Mouse (Mus musculus) cerebellum, adult (tissue): ENCODE results near the gene Pygb.

ENCODE experiments used
- ATAC-seq: cut with Nextera tagmentation; 2 replicates; pipeline ENCODE4 v1.9.2; 2017; ENCODE audit warnings: mild to moderate bottlenecking, moderate library complexity, mixed read lengths; ENCODE audit not compliant: insufficient number of reproducible peaks, low FRiP score, low TSS enrichment

The Pygb gene

DNA sequence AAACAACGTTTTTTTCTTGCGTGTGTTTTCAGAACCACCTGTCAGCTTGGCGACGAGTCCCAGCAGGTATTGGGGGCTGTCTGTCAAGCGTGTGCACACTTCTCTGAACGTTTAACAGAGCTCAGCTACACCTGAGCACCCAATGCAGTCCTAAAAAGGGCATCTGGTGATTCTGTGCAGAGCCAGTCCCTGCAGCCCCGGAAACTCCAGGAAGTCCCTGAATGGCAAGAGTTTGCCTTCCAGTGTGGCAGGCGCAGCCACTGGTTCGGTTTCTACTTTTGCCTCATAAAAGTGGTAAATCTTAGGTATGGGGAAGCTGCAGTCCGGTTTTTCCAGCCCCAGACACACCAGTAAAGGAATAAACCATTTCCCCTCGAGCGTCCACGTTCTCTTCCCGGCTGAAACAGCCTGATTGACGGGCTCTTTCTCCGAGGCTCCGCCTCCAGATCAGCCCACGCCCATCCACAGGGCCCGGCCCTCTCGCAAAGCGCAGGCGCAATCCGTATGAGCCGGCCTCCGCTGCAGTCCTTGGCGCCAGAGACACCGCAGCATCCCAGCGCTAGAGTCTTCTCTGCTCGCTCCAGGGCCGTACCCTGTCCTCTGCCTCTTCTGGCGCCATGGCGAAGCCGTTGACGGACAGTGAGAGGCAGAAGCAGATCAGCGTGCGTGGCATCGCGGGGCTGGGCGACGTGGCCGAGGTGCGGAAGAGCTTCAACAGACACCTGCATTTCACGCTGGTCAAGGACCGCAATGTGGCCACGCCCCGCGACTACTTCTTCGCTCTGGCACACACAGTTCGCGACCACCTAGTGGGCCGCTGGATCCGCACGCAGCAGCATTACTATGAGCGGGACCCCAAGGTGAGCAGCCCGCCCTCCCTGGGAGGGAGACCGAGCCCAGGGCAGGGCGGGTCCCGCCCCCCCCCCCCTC, at the start of gene Pygb:
Gene Pygb (plus strand): TSS at position 485 of the 930 bp plus-strand sequence.
- ATAC-seq, result peak; percentile 96

DNA sequence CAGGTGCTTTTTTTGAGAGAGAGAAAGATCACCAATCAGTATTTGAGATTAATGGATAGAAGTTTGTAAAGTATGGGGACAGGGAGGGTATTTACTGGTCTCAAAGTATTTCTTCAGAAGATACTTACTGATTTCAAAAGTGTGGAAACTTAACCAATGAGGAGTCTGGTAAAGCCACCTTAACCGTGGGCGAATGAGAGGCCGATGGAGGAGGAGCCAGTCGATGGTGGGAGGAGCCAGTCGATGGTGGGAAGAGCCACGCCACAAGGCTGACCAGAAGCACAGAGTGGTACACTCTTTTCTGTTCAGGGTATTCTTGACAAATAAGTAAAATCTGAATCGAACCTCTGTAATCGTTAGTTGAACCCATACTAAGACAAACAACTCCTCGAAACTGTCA, 48.7 kb upstream of the Pygb start:
- no peak for ATAC-seq

DNA sequence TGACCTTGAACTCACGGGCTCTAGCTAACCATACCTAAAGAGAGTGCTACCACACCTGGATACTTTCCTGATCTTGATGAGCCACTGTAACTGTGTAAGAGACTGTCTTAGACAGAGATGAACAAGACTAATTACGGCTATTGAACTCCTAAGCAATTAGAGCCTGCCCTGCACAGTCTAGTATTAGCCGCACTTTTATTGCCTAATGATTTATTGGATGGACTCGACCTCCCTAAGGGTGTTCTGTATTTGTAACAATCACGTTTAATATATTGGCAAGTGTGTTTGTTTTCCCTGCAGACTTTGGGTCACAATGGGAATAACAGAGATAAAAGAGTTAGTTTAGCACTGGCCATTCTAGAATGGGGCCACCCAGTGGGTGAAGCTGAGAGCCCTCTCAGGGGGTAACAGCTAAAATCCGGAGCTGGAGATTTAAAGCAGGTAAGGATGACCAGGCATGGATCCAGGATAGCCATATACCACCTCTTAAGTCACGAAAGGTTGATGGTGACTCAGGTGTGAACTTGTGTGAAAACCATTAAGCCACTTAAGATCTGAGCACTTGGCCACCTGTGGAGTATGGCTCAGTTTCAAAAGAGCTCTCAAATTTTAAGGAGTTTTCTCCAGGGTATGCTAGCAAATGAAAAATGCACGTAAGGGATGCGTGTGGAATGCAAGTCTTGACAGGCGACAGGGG, 46.2 kb upstream of the Pygb start:
- ATAC-seq, result no peak

DNA sequence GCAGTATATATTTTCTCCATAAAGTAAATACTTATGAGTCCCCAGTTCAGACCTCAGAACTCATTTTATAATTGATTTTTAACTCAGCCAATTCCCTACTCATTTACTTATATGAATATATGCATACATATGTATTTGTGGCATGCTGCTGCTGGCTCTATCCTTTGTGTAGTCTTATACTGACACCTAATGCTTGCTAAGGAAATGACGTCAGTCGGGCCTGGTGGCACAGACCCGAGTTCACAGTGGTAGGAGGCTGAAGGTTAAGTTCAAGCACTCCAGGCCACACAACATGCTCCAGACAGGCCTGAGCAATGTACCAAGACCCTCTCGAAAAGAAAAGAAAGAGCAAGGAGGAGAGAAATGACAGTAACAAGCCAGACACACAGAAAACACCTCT, 45.1 kb upstream of the Pygb start:
- no peak for ATAC-seq

DNA sequence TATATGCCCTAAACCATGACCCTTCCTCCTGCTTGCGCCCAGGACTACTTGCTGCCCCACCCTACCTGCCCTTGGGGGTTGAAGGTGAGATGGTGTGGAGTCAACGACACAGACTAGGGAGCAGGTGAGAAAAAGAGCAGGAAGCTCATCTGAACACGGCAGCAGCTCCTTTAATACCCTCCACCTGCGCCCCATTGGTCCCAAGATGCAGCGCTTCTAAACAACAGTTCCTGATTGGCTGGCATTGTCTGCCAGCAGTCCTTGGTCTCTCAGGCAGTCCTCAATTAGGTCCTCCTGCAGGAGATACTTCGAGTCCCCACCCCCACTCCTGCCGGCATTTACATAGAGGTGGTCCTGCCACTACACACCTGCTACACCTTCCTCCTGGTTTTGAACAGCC, 41.5 kb upstream of the Pygb start:
- no peak for ATAC-seq

DNA sequence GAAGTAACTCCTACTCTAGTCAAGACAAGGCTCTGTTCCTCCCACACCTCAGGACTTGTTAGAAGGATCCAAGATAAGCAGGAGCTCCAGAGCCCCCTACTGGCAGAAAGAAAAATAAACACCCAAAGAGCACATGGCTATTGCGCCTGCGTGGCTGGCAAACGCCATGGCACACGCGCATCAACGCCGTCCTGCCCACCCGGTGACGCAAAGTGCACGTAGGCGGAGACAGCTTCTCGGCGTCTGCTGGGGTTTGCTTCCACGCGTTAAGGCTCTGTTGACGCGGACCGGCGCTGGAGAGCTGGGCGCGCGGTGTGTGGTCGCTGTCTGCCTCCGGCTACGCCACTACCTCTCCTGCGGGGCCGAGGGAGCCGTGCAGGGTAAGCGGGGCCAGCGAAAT, 37.7 kb upstream of the Pygb start, which contains the start of gene Entpd6:
Gene Entpd6 (plus strand): TSS at position 189 of the 400 bp plus-strand sequence.
- peak; percentile 93 for ATAC-seq

DNA sequence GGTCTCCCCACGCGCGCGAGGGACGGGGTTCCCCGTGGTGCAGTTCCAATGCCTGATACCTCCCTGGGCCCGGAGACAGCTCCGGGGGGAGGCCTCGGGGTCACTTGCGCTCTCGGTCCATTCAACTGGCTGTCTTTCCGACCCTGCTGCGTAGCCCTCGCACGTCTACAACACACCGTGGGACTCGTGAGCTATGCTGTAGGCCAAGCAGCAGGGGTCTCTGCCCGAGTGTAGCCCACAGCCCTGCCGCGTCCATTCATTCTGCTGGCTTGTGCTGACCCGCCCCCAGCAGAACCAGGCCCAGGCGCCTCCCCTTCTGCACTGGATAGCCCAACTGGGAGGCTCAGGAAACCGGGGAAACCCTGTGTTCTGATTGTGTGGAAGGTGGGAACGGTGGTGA, 37.3 kb upstream of the Pygb start:
- peak; percentile 36; the same call in 1 of the 2 replicates for ATAC-seq

DNA sequence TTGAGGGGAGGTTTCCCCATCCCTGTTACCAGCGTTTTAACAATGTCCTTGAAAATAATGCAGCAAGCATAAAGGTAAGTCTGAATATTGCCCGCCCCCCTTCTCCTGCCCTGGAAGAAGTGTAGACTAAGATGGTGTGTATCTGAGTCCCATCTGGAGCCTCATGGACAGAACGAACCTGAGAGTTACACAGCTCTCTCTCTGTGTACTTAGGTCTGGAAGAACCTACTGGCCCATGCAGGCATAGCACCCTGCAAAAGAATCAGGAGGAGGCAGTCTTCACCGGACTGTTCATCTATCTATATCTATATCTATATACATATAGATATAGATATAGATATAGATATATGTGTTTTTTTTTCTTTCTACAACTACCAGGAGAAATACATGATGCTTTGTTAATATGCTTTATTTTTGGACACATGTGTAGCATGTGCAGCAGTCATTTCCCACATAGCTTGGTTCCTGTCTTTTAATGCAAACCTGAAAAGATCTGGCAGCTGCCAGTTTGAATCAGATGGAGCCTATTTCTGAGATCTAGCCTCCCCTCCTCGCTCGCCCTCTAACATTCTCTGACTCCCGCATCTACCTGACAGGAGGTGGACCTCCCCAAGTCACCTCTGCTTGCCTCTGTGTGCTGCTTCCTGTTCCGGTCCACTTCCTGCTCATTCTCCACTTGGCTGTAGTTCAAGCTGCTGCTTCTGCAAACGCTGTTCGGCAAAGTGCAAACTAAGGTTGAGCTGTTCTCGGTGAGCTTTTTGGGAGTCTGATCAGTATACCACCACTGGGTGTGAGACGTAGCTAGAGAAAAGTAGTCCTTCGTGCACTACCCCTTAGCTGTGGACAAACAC, 36.2 kb upstream of the Pygb start:
- ATAC-seq, result no peak

DNA sequence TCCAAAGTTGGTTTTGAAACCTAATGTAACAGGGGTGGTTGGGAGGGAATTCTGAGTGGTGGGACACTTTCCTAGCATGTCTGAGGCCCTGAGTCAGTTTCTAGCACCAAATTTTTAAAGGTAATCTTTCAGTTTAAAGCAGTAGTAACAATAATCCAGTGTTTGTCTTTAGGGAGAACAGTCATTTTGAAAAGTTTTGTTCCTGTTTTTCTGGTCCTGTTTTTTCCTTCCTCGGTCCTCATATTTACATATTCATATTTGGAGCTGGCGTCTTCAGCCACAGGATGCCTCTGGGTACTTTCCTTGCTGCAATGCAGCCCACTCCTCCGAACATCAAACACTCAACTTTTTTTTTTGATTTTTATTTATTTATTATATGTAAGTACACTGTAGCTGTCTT, 31.5 kb upstream of the Pygb start:
- no peak for ATAC-seq

DNA sequence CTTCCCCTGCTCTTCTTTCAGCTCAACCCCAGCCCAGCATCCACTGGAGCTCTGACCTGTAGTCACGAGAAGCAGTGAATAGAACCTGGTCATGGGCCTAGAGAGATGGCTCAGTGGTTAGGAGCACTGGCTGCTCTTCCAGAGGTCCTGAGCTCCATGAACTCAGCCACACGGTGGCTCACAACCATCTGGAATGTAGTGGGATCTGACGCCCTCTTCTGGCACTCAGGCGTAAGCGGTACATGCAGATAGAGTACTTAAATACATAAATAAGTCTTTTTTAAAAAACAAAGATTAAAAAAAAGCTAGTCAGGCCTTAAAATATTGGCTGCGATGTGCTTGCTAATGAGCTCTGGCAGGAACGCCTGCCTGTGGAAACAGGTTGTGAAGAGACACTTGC, 25.1 kb upstream of the Pygb start:
- ATAC-seq, result no peak

DNA sequence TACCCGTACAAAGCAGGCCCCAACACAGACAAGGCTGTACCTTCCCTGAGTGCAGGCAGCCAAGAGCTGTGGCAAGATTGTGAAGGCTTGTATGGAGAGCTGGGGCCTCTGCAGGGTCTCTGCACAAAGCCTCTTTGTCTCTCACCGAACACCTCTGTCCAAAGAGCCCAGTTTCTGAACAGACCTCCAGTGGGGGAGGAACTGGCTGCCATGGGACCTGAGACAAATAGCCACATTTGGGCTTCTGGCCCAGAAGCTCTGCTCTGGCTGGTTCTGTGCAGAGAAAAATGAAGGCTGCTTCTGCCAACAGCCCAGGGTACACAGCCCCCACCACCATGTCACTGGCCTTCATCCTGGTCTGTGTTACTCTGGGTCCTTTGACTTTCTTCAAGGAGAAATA, 20.9 kb upstream of the Pygb start:
- 0 out of 2 replicates have a peak, but pooled peaks have one; percentile 40 for ATAC-seq

DNA sequence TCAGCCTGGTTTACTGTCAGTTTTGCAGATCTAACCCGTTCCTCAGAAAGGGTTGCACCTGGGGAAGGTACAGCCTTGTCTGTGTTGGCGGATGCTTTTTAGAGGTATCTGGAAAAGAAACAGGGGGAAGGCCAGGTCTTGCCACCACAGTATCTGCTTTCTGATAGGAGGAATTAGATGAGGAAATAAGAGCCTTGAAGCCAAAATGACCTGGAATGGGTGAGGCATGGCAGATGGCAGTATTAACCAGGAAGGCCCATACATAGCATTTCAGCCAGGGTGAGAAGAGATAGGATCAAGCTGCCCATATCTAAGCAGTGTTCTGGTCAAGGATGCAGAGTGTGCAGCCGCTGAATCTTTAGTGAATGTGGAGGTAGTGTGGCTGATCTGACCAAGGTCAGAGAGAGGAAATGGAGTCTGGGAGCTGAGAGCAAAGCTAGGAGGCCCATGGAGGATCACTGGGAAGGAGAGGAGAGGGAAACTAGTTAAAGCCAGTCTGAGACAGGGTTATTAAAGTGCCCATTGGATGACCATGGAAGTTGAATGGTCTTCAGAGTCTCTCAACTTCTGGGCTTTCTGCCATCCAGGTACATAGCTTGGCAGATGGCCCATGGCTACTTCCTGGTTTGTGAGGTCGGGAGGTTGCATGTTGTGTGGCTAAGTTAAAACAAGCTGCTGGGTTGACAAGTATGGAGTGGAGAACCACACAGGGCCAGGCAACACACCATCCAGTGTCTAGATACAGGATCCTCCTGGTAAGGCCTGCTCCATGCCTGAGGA, 20.3 kb upstream of the Pygb start:
- peak; percentile 62 for ATAC-seq

DNA sequence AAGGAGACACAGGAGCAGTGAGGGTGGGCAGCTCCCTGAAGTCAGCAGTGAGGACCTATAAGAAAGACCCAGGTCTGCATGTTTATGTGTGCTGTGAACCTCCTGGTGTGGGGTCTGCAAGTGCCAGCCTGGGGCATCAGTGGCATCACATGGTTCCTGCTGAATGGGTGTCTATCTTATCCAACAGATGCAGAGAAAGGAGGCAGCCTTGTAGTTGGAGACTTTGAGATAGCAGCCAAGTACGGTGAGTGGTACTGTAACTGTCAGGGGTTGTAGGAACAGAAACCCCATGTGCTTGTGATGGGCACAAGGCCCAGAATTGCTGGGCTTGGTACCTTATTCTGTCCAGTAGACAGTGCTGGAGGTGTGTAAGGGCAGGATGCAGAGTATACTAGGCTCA, 17.9 kb upstream of the Pygb start:
- ATAC-seq, result no peak

DNA sequence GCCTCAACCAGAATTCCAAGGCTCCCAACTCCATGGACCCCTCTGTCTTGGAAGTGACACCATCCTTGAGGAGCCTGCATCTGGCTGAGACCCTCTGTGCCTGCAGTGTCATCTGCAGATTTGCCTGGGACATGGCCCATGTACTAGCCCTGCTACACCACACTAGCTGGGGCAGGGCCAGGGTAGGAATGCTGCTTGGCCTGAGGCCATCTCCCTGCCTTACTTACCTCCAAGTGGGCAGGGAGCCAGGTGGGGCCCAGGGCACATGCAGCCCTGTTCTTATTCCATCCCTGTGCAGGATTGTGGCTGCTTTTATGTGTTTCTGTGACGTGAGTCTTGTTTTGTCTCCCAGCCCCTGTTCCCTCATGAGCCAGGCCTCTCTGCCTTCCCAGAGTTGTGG, 15.8 kb upstream of the Pygb start:
- ATAC-seq, result no peak

DNA sequence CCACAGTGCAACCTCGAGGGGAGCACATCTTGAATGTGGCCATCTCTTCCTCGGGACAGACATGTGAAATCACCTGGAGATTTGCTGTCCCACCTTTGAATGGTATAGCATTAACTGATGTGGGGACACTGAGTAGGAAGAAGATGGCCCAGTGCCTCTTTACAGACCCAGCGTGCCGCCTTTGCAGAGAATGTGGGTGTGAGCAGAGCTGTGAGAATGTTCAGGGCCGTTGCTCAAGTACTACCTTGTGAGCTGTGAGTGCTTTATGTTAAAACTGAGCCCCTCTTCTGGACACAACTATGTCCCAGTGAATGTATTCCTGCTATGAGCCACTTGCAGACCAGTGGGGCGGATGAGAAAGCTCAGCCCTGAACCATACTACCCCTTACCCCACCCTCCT, 15.4 kb upstream of the Pygb start:
- no peak for ATAC-seq

DNA sequence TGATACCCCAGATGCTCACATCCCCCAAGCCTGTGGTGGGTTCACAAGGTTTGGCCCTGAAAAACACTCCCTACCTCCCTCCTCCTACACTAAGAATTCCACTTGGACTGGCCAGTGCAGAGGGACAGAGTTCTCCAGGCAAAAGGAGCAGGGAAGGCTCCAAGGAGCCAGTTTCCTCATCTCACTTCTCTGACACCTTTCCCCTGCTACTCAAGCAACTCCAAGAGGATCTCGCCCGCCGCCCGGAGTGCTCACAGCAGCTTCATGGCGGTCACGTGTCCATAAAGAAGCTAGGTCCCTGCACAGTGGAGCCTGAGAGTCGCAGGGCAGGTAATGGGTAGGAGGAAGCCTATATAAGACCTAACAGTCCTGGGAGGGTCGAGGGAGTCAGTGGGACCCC, 14.5 kb upstream of the Pygb start:
- ATAC-seq, result no peak

DNA sequence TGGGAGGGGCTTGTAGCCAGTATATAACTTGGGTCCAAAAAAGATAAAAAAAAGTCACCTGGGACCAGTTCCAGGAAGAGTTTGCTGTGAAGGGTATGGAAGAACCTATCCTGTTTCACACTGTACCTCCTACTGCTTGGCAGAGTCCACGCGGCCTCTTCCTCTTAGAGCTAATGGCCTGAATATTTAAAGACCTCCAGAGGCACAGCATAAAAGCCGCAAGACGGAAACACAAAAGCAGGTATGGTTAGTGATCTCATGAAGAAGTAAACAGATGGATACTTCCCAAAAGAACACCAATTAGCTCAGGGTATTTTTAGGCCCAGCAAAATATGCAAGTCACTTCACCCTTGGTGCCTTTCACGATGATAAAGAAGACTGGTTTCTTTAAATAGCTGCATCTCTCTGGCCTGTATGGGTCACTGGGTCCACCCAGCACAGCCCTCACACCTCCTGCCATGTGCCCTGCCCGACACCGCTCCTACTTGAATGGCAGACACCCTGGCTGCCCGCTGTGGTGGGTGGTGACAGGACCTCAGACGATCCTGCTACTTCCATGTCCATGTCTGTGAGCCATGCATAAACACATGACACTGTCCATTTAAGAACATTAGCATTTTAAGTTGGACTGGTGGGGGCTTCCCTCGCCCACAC, 13.9 kb upstream of the Pygb start:
- no peak for ATAC-seq

DNA sequence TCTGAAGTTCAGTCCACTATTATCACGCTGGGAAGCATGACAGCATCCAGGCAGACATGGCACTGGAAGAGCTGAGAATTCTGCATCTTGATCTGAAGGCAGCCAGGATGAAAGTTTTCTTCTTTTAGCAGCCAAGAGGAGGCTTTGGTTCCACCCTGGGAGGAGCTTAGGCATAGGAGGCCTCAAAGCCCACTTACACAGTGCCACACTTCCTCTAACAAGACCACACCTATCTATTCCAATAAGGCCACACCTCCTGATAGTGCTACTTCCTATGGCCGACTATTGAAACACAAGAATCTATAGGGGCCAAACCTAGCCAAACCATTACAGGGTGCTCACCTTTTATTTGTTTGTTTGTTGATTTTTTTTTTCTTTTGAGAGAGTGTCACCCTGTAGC, 3.7 kb upstream of the Pygb start:
- no peak for ATAC-seq

DNA sequence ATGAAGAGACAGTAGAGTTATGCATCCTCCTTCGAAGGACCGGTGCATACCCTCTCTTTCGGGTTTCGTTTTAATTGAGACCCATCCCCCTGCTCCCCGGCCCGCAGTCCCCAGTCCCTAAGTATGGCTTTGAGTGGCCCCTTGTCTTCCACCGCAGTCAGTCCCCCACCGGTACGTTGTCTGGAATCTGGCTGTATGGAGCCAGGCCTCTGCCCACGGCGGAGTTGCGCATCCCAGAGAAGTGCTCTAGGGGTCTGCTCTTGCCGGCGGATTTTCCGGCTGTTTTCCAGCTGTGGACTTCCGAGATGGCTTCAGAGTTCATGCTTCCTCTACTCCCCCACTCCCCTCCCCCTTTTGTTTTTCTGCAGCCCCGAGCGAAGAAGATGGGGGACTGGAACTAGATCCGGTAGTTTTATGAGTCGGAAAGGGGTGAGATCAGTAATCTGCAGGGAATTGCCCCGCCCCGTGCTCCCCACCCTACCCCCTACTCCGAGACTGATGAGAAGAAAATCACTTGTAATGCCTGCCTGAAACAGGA, 768 bp downstream of the Pygb start:
- ATAC-seq, result 0 out of 2 replicates have a peak, but pooled peaks have one; percentile 16
